Mouse (Mus musculus) ovary, postnatal 14 days (tissue): ENCODE data around the gene Ntn1.

ENCODE experiments used
- DNase-seq: peaks from one replicate; pipeline ENCODE4 v3.0.0; 2022; ENCODE audit warnings: low spot score

The Ntn1 gene

GRCm38 (mm10) chr11:68185647-68186046 is 215.0 kb downstream of the Ntn1 start:
- no peak for DNase-seq

- DNase-seq = no peak
Observed at GRCm38 (mm10) chr11:68177415-68177814, 223.2 kb downstream of the Ntn1 start.

GRCm38 (mm10) chr11:68176550-68176949 is 224.1 kb downstream of the Ntn1 start:
- no peak for DNase-seq

DNA sequence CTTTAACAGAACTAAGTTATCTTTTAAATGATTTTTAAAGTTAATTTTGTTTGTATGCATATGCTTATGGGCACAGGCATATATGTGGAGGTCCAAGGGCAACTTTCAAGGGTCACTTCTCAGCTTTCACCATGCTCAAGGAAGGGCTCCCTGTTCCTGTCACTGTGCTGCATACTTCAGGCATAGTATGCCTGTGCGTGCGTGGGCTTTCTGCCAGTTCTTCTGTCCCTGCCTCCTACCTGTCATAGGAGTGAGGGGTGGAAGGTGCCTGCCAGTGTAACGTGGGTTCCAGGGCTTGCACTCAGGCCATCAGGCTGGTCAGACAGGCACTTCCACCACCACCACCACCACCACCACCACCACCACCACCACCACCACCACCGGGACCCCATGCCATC is 228.0 kb downstream of the Ntn1 start:
- DNase-seq = no peak

DNA sequence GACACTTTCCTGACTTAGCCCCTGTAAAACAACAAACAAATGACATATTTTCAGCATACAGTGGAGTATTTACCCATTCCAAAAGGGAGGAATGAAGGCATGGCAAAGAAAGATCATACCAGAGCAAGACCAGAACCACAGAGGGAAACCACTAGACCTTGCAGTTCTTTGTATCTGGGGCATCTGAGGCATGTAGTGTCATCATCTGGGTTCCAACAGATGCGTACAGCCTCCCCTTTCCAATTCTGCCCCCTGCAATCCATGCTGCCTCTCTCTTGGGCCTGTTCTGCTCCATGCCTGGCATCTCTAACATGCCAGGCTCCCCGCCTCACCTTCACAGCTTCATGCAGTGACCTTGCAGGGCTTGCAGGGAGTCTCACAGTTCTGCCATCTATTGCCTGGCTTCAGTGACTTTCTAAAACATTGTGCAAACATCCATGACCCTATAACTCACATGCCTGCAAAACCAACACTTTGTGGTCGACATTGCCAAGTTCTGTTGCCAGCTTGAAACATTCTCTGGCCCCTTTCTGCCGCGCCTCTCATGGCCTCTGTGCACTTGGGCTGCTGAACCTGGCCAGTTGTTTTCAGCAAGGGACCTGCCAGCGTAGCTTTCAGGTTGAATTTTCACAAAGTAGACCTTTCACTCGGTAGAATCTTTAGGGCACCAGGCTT is 228.5 kb downstream of the Ntn1 start:
- DNase-seq = no peak

DNA sequence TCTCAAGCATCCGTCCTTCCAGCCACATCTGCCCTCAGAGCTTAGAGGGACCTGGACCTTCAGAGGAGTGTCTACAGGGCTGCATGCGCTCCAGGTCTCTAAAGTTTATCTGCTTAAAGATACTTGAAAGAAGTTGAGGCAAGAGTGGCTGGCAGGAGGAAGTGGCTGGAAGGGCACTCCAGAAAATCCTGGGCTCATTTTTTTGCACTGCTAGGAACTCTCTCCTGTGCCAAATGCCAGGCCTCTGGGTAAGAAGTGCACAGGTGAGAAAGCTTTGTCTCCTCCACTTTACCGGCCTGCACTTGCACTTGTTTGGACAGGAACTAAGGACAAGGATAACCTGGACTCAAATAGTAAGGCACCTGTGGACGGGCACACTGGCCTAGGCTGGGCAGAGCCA is 232.2 kb downstream of the Ntn1 start:
- DNase-seq = no peak

DNA sequence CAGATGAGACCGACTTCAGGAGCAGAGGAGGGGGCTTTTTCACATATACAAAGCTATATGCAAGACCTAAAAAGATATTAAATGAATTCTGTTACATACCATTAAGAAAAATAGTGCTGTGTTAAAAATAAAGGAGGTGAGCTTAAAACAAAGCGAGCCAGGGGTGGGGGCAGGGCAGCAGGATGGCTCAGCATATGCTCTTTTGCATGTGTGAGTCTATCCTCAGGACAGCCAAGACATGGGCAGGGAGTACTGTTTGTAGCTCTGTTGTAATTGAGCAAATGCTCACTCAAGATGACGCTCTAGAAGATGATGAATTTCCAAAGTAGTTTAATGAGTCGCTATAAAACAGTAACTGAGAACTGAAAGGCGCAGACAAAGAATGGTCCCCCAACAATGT is 236.2 kb downstream of the Ntn1 start:
- no peak for DNase-seq

DNA sequence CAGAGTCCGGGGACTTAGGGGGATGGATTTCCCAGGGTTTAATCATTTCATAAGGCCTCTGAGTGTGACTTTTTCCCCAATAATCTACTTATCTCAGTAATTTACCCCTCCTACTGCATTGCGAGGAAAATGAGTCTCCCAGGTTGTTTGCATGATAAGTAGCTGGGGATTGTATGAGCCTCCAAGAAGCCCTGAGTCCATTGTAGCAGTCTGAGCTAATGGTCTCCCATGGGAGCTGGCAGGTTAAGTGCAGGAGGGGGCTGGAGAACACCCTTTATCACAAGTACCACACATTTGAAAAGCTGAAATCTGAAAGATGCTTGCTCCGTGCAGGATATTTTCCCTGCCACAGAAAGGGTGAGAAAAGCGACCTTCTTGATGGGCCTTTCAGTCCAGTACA is 240.8 kb downstream of the Ntn1 start:
- DNase-seq = no peak
